Mouse (Mus musculus) kidney, adult 2 months (tissue): ENCODE data around the gene Antxr1. TPM values are rescaled to one million over a fixed set of nuclear protein-coding genes. Genes with fewer than 3 reads are reported as not detected.

Experiments used
- DNase-seq: peaks from one replicate; pipeline ENCODE4 v3.0.0; 2021
- H3K27ac ChIP-seq: fragments of 200-500 bp; 2 replicates; pipeline ENCODE4 v1.5.1; 2012; ENCODE audit warnings: low read depth, low read length, control low read depth, inconsistent platforms; ENCODE audit not compliant: insufficient read depth
- H3K27me3 ChIP-seq: fragments of 200-500 bp; replicated peaks from 2 replicates; pipeline ENCODE4 v1.6.1; 2012; ENCODE audit warnings: mild to moderate bottlenecking, moderate library complexity, low read length, inconsistent platforms; ENCODE audit not compliant: control insufficient read depth, insufficient read depth
- H3K36me3 ChIP-seq: fragments of 200-500 bp; 2 replicates; pipeline ENCODE4 v1.6.1; 2012; ENCODE audit warnings: mild to moderate bottlenecking, moderate library complexity, low read length, inconsistent platforms; ENCODE audit not compliant: control insufficient read depth, insufficient read depth
- H3K4me1 ChIP-seq: fragments of 200-500 bp; 2 replicates; pipeline ENCODE4 v1.6.1; 2011; ENCODE audit warnings: low read length; ENCODE audit not compliant: control insufficient read depth, insufficient read depth
- H3K4me3 ChIP-seq: fragments of 200-500 bp; 2 replicates; pipeline ENCODE4 v1.5.1; 2011; ENCODE audit warnings: mild to moderate bottlenecking, low read depth, low read length, control low read depth; ENCODE audit not compliant: insufficient read depth
- CTCF ChIP-seq: fragments of 200-500 bp; conservative IDR thresholded peaks from 2 replicates; pipeline ENCODE4 v1.5.1; 2011; ENCODE audit warnings: low read depth, mild to moderate bottlenecking, control low read depth, low read length, moderate library complexity, mixed read lengths; ENCODE audit not compliant: insufficient read depth, insufficient read length
- POLR2A ChIP-seq: fragments of 200-500 bp; IDR thresholded peaks from one replicate; pipeline ENCODE4 v1.6.1; 2011; ENCODE audit warnings: low read depth, low read length, control low read depth
- WGBS: fragments of 180-500 bp; shearing (Covaris S2); methylation state at CpG from one replicate; pipeline ENCODE4 v1.1.7; 2018; 5-methylcytosine and 5-hydroxymethylcytosine counted together
- polyA plus RNA-seq: library from polyadenylated mRNA; depleted of rRNA; stranded (reverse); fragments of >200 nt; gene quantifications from 2 replicates; pipeline ENCODE4 v1.2.3, GENCODE M21; 2012

Gene Antxr1
- polyA plus RNA-seq, 1 experiment = 2.0 TPM

DNA sequence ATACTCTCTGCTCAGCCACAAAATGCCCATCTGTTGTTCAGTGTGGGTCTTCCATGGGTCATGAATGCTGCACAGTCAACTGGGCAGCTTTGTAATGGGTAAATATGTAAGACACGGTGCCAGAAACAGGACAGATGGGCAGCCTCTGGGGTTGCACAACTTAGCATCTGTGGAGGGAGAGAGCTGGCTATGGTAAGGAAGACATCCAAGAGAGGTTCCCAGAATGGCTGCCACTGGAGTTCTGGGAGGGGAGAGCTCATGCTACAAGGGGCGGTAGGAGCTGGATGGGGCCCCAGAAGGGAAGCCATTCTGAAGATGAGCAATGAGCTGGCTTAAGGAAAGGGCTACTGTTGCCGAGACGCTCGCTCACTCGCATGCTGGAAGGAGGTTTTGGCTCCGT is 58.7 kb downstream of the Antxr1 start:
- DNase-seq = no peak
- Histone ChIP-seq H3K4me3 (no peak overlapping the region), H3K4me1 (no peaks in the 10 kb centered on the region), H3K27me3 (no peaks in the 10 kb centered on the region), H3K27ac (no peak overlapping the region), H3K36me3 (no peaks in the 10 kb centered on the region)
- WGBS = 86% methylated on average over 7 of the region's 7 CpGs
- TF ChIP-seq POLR2A = no peak
- TF ChIP-seq CTCF = no peak

DNA sequence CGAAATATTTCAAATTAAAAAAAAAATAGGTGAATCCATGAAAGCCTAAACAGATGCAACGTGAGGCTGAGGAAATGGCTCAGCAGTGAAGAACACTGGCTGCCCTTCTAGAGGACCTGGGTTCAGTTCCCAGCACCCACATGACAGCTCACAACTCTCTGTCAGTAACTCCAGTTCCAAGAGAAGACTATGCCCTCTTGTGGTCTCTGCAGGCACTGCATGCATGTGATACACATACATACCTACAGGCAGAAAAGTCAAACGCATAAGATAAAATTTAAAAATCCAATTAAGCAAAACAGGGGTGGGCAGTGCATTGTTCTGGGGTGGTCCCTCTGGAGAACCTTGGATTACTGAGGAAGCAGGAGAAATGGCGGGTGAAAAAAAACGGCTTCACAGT is 60.8 kb downstream of the Antxr1 start:
- H3K4me1 ChIP-seq = no peaks in the 10 kb centered on the region
- H3K4me3 ChIP-seq = no peak overlapping the region
- no peaks in the 10 kb centered on the region for H3K27me3 ChIP-seq
- no peak for TF ChIP-seq CTCF
- no peak for TF ChIP-seq POLR2A
- H3K36me3 ChIP-seq = no peaks in the 10 kb centered on the region
- DNase-seq = no peak
- 96% methylated on average over 5 of the region's 5 CpGs for WGBS
- no peak overlapping the region for H3K27ac ChIP-seq

DNA sequence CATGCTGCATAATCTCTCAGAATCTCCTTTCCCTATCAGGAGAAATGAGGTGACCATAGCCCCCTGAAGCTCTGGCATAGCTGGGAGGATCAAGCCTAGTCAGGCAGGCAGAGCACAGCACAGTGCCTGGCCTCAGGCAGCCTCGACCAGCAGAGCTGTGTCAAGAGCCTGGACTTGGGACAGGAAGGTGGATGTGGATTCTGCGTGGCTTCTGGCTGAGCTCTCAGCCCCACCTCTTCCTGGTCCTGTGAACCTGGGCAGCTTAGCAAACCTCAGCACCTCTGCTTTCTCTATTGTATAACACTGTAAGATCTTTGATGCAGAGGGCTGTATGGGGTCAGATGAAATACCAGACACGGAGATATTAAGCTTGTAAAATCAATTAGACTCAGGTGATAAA is 61.8 kb downstream of the Antxr1 start:
- H3K27ac ChIP-seq = no peak overlapping the region

DNA sequence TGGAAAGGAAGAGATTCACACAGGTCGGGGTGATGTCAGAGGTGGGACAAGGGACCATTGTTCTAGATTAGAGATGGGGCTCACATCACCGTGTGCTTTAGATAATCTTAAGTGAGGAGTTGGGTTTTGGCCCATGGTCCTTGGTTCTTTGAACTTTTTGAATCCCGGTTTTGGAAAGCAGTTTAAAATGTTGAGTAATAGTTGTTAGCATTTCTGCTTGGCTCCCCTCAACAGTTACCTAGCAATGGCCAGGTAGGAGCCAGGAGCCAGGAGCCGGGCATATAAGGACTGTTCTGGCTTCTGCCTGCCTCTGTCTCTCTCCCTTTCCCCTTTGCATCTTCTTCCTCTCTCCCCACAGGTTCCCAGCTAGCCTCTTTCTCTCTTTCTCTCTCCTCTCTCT is 62.5 kb downstream of the Antxr1 start:
- no peaks in the 10 kb centered on the region for H3K4me1 ChIP-seq
- H3K36me3 ChIP-seq = no peaks in the 10 kb centered on the region
- no peak overlapping the region for H3K4me3 ChIP-seq
- WGBS = 84% methylated on average over 4 of the region's 4 CpGs
- TF ChIP-seq POLR2A = no peak
- no peak for TF ChIP-seq CTCF
- DNase-seq = no peak
- H3K27ac ChIP-seq = no peak overlapping the region
- no peaks in the 10 kb centered on the region for H3K27me3 ChIP-seq

More for the DNA sequence above, 61.8 kb downstream of the Antxr1 start:
- Histone ChIP-seq H3K4me3 (no peak overlapping the region), H3K4me1 (no peaks in the 10 kb centered on the region), H3K27me3 (no peaks in the 10 kb centered on the region), H3K36me3 (no peaks in the 10 kb centered on the region)
- no peak for TF ChIP-seq CTCF
- TF ChIP-seq POLR2A = no peak
- WGBS = 75% methylated on average over 3 of the region's 3 CpGs
- DNase-seq = no peak

DNA sequence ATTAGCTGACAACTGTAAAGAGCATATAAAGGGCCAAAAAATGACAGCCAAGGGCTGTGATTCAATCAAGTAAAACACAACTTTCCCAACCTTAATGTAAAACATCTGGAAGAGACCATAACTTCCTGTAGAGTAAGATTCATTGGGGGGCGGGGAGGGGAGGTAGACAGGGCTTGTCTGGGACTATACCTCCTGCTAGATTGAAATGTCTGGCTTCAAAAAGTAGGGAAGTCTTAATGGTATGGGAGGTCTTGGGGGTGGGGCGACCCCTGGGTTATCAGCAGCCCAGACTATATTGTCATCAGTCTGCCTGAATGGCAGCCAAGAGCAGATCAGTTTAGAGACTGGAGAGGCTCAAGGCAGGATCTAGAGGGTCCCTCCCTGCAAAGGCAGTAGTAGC is 63.4 kb downstream of the Antxr1 start:
- no peaks in the 10 kb centered on the region for H3K4me1 ChIP-seq
- no peaks in the 10 kb centered on the region for H3K27me3 ChIP-seq
- H3K4me3 ChIP-seq = no peak overlapping the region
- no peak for DNase-seq
- no peak overlapping the region for H3K27ac ChIP-seq
- no peaks in the 10 kb centered on the region for H3K36me3 ChIP-seq
- TF ChIP-seq CTCF (no peak), POLR2A (no peak)
- 89% methylated on average over 2 of the region's 2 CpGs for WGBS

DNA sequence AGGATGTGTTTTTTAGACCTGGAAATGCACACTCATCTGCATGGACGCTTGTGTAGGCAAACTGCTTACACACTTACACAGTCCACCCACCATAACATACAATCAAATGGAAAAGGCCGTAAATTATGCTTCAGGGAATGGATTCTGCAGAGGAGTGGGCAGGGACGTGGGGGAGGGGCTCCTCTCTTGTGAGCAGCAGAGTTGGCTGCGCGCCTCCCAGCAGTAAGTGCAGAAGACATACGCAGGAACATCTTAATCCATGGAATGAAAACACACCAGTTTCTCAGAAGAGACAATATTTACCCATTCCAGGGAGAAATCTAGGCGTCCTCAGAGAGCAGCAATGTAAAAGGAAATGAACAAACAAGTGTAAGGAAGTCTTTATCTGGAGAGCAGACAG is 65.2 kb downstream of the Antxr1 start:
- WGBS = 31% methylated on average over 7 of the region's 7 CpGs
- Histone ChIP-seq H3K4me3 (no peak overlapping the region), H3K36me3 (no peaks in the 10 kb centered on the region), H3K4me1 (no peaks in the 10 kb centered on the region), H3K27ac (no peak overlapping the region), H3K27me3 (no peaks in the 10 kb centered on the region)
- no peak for DNase-seq
- TF ChIP-seq POLR2A (no peak), CTCF (no peak)

DNA sequence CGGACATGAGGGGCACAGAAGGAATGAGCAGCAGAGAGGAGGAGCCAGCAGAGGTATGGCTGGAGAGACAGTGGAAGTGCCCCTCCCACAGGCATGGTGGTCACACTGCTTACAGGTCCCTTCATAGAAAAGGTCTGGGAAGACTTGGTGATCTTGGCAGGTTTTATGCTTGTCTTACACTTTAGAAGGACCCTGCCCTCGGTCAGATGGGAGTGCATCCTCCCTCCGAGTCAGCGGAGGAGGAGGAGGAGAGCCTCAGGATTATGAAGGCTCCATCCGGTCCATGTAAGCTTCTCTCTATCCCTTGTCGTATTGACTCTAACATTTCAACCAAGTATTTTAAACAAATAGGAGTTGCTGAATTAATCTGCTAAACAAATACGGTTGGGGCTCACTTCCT is 65.7 kb downstream of the Antxr1 start:
- no peaks in the 10 kb centered on the region for H3K4me1 ChIP-seq
- 45% methylated on average over 7 of the region's 7 CpGs for WGBS
- DNase-seq = no peak
- no peaks in the 10 kb centered on the region for H3K27me3 ChIP-seq
- H3K27ac ChIP-seq = no peak overlapping the region
- TF ChIP-seq POLR2A = no peak
- no peak for TF ChIP-seq CTCF
- H3K4me3 ChIP-seq = no peak overlapping the region
- no peaks in the 10 kb centered on the region for H3K36me3 ChIP-seq

DNA sequence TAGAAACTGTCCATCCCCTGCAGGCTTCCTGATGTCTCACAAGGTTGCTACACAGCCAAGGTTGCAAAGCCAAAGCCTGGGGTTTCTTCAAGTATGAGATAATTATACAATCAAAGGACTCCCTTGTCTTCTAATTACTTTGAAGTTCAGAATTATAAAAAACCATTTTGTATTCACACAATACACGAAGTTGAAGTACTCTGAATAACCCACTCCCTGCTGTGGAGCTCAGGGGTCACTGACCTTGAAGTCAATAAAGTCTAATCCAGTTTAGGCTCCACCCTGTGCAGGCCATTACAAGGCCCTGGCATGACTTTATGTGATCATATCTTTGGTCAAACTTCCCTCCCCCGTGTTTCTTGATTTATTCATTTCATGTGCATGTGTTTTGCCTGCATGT is 73.0 kb downstream of the Antxr1 start:
- H3K4me3 ChIP-seq = no peak overlapping the region
- TF ChIP-seq CTCF (no peak), POLR2A (no peak)
- DNase-seq = no peak
- H3K36me3 ChIP-seq = no peaks in the 10 kb centered on the region
- H3K27me3 ChIP-seq = no peaks in the 10 kb centered on the region
- no peaks in the 10 kb centered on the region for H3K4me1 ChIP-seq
- H3K27ac ChIP-seq = no peak overlapping the region
- 58% methylated on average over 2 of the region's 2 CpGs for WGBS
